Mouse (Mus musculus) CH12.LX (cell line): ENCODE measurements at regions not wholly inside any gene's neighbourhood (a gene's known extent, or its start where the extent isn't known, plus 50 kb on each side); places are given as distances from the start of the nearest gene placed in this dataset.

ENCODE experiments used
- CTCF ChIP-seq, 2 experiments: IDR thresholded peaks in 1 of 2; conservative IDR thresholded peaks in 1 of 2; 2 replicates each; pipeline ENCODE4 v1.5.1; 2011 to 2012; ENCODE audit warnings: low read depth in 2 of 2, low read length in 2 of 2, improper control_type of control experiment in 1 of 2, inconsistent platforms in 1 of 2, mild to moderate bottlenecking in 1 of 2, moderate library complexity in 1 of 2
- KAT2A ChIP-seq: IDR thresholded peaks from 2 replicates; pipeline ENCODE4 v1.6.1; 2012; ENCODE audit warnings: low read length, improper control_type of control experiment, inconsistent platforms; ENCODE audit not compliant: insufficient replicate concordance
- MAFK ChIP-seq: IDR thresholded peaks from 2 replicates; pipeline ENCODE4 v1.6.1; 2011; ENCODE audit warnings: low read length, improper control_type of control experiment; ENCODE audit not compliant: insufficient replicate concordance
- MEF2A ChIP-seq: IDR thresholded peaks from 2 replicates; pipeline ENCODE4 v1.6.1; 2014; ENCODE audit warnings: low read depth, mild to moderate bottlenecking, inconsistent platforms, low read length, improper control_type of control experiment, borderline replicate concordance
- POLR2A ChIP-seq: IDR thresholded peaks from 2 replicates; pipeline ENCODE4 v1.6.1; 2011; ENCODE audit warnings: low read depth, mild to moderate bottlenecking, improper control_type of control experiment, low read length
- POLR2AphosphoS2 ChIP-seq: IDR thresholded peaks from 2 replicates; pipeline ENCODE4 v1.6.1; 2011; ENCODE audit warnings: low read depth, low read length, improper control_type of control experiment
- RAD21 ChIP-seq: IDR thresholded peaks from 2 replicates; pipeline ENCODE4 v1.6.1; 2011; ENCODE audit warnings: low read depth, mild to moderate bottlenecking, low read length, improper control_type of control experiment, moderate library complexity
- TBP ChIP-seq: conservative IDR thresholded peaks from 2 replicates; pipeline ENCODE4 v1.6.1; 2011; ENCODE audit warnings: low read depth, low read length, improper control_type of control experiment
- UBTF ChIP-seq: IDR thresholded peaks from 2 replicates; pipeline ENCODE4 v1.6.1; 2012; ENCODE audit warnings: low read depth, mild to moderate bottlenecking, inconsistent platforms, low read length, improper control_type of control experiment, moderate library complexity
- USF1 ChIP-seq: IDR thresholded peaks from 2 replicates; pipeline ENCODE4 v1.6.1; 2014; ENCODE audit warnings: low read depth, mild to moderate bottlenecking, inconsistent platforms, low read length, improper control_type of control experiment
- ZMIZ1 ChIP-seq: IDR thresholded peaks from 2 replicates; pipeline ENCODE4 v1.6.1; 2012; ENCODE audit warnings: low read depth, mild to moderate bottlenecking, inconsistent platforms, low read length, improper control_type of control experiment

DNA sequence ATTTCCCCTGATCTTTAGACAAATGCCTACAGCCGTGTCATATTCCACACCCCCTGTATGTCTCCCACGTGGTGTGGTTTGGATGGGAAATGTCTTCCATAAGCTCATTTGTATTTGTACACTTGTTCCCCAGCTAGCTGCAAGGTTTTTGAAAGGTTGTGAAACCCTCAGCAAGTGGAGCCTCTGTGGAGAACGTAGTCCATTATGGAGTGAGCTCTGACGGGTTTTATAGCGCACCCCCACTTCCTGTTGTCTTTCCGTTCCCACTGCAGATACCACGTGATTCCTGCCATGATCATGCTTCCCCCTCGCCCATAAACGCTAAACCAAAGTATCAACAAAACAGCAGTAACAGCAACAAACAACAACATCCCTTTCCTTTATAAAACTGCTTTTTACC is 145.6 kb upstream of the Fn1 start:
- TF ChIP-seq POLR2A (no peak), CTCF (conservative IDR thresholded peaks at IDR 0.05 in 1 of 2, IDR thresholded peaks at IDR 0.05 in 1 of 2; ENCODE audit: low read depth in 2 of 2, low read length in 2 of 2) (no peak), TBP (no peak), KAT2A (no peak), MEF2A (no peak), ZMIZ1 (no peak), MAFK (no peak), RAD21 (no peak), UBTF (no peak), USF1 (no peak), POLR2AphosphoS2 (no peak)
